Mouse (Mus musculus) testis, adult 2 months (tissue): Measurements from ENCODE around the gene Adam12.

Experiments used
- CTCF ChIP-seq: fragments of 200-500 bp; IDR thresholded peaks from 2 replicates; pipeline ENCODE4 v1.5.1; 2012; ENCODE audit warnings: low read depth, mild to moderate bottlenecking, inconsistent platforms, low read length, moderate library complexity; ENCODE audit not compliant: control insufficient read depth, insufficient read depth, insufficient replicate concordance
- POLR2A ChIP-seq: fragments of 200-500 bp; IDR thresholded peaks from 2 replicates; pipeline ENCODE4 v1.6.1; 2012; ENCODE audit warnings: low read depth, mild to moderate bottlenecking, inconsistent platforms, low read length, moderate library complexity; ENCODE audit not compliant: control insufficient read depth

DNA sequence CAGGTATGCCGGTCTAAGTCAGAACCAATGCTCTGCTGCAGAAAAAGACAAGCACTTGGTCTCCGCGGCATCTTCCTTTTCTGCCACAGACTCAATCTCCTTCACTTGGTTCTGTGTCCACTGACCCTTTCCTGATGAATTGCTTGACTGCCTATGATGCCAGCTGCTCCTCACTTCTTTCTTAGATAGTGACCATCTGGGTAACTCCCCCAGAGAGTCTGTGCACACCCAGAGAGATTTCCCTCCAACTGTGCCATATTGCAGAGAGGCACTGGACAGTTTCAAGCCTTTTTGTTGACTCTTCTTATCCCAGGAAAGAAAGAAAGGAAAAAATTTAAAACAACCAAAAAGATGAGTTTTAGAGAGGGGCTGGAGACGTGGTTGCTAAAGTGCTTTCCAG is 310.7 kb downstream of the Adam12 start:
- TF ChIP-seq CTCF (no peak), POLR2A (no peak)
